Mouse (Mus musculus) lung, embryonic 15.5 days (tissue): ENCODE results near the gene Gm6890. TPM values are rescaled to one million over a fixed set of nuclear protein-coding genes. Genes with fewer than 3 reads are reported as not detected.
"Not testable (repeated sequence)": the region's sequence is repeated elsewhere in the genome, so short reads cannot be mapped to it uniquely, and the experiment has no call there.

Experiments used
- ATAC-seq: fragments of 200-750 bp; cut with Nextera tagmentation; 2 replicates; pipeline ENCODE4 v1.8.0; 2017; ENCODE audit warnings: moderate number of reproducible peaks, borderline replicate concordance; ENCODE audit not compliant: low FRiP score, low TSS enrichment; ENCODE audit errors: extremely low read depth
- H3K27ac ChIP-seq: fragments of 300-500 bp; sonication (generic); 2 replicates; pipeline ENCODE4 v1.5.1; 2015; ENCODE audit warnings: moderate library complexity, mild to moderate bottlenecking, inconsistent platforms
- H3K27me3 ChIP-seq: fragments of 300-500 bp; sonication (generic); 2 replicates; pipeline ENCODE4 v1.6.1; 2015; ENCODE audit warnings: inconsistent platforms
- H3K36me3 ChIP-seq: fragments of 300-500 bp; sonication (generic); 2 replicates; pipeline ENCODE4 v1.6.1; 2015; ENCODE audit warnings: inconsistent platforms
- H3K4me1 ChIP-seq: fragments of 300-500 bp; sonication (generic); 2 replicates; pipeline ENCODE4 v1.6.1; 2015; ENCODE audit warnings: inconsistent platforms
- H3K4me2 ChIP-seq: fragments of 300-500 bp; sonication (generic); 2 replicates; pipeline ENCODE4 v1.6.1; 2015; ENCODE audit warnings: inconsistent platforms, mild to moderate bottlenecking, moderate library complexity
- H3K4me3 ChIP-seq: fragments of 300-500 bp; sonication (generic); 2 replicates; pipeline ENCODE4 v1.5.1; 2015; ENCODE audit warnings: mild to moderate bottlenecking, inconsistent platforms
- H3K9ac ChIP-seq: fragments of 300-500 bp; sonication (generic); 2 replicates; pipeline ENCODE4 v1.6.1; 2015; ENCODE audit warnings: inconsistent platforms
- H3K9me3 ChIP-seq: fragments of 300-500 bp; sonication (generic); 2 replicates; pipeline ENCODE4 v1.6.1; 2016; ENCODE audit warnings: inconsistent platforms
- WGBS: fragments of 180-500 bp; shearing (Covaris S2); methylation state at CpG from one replicate; pipeline ENCODE4 v1.1.7; 2015; 5-methylcytosine and 5-hydroxymethylcytosine counted together
- polyA plus RNA-seq: library from polyadenylated mRNA; unstranded; fragments of >200 nt; fragmentation: Nextera tagmentation; extraction: Ambion mirVana; gene quantifications from 2 replicates; pipeline ENCODE4 v1.2.1, GENCODE M21; 2015

The Gm6890 gene
- not detected in 2 replicates for polyA plus RNA-seq

GRCm38 (mm10) chrX:74740627-74741026 lies at the start of gene Gm6890:
Gm6890 (plus strand) TSS chrX:74740927.
- H3K36me3 ChIP-seq, H3K4me1 ChIP-seq, H3K9me3 ChIP-seq, H3K27ac ChIP-seq, H3K4me3 ChIP-seq, ATAC-seq, H3K4me2 ChIP-seq, H3K27me3 ChIP-seq, H3K9ac ChIP-seq: not testable (repeated sequence)
- WGBS, result 79% methylated on average over 8 of the region's 9 CpGs

- H3K4me1 ChIP-seq, H3K36me3 ChIP-seq, H3K4me2 ChIP-seq, H3K27me3 ChIP-seq, H3K9ac ChIP-seq, H3K4me3 ChIP-seq, H3K9me3 ChIP-seq, ATAC-seq, H3K27ac ChIP-seq: not testable (repeated sequence)
- WGBS, result 86% methylated on average over 4 of the region's 10 CpGs
Observed at GRCm38 (mm10) chrX:74726195-74726594, 14.5 kb upstream of the Gm6890 start.

- not testable (repeated sequence) for ATAC-seq, H3K9ac ChIP-seq, H3K4me1 ChIP-seq, H3K4me3 ChIP-seq, H3K36me3 ChIP-seq, H3K27me3 ChIP-seq, H3K4me2 ChIP-seq, H3K27ac ChIP-seq, H3K9me3 ChIP-seq
- no CpG with 5 or more reads among the region's 1 CpGs for WGBS
Observed at GRCm38 (mm10) chrX:74770715-74771114, 30.0 kb downstream of the Gm6890 start.

Other genes starting within 250 kb of the Gm6890 start
- not detected in 2 replicates for gene Olfr1326-ps1, start 166.0 kb upstream of the Gm6890 start, polyA plus RNA-seq
- not detected in 2 replicates for gene Olfr1325, start 148.2 kb upstream of the Gm6890 start, polyA plus RNA-seq
- not detected in 2 replicates for gene Gm5640, start 95.3 kb upstream of the Gm6890 start, polyA plus RNA-seq
- not detected in 2 replicates for gene Gm5936, start 96.3 kb downstream of the Gm6890 start, polyA plus RNA-seq